Mouse (Mus musculus) embryonic fibroblast, embryonic 13.5 days (primary cell): ENCODE measurements around the gene Zfp819.

ENCODE experiments used
- CTCF ChIP-seq: IDR thresholded peaks from 2 replicates; pipeline ENCODE4 v1.5.1; 2011; ENCODE audit warnings: mild to moderate bottlenecking, control low read depth, low read length, moderate library complexity, borderline replicate concordance; ENCODE audit not compliant: insufficient read depth
- POLR2A ChIP-seq: IDR thresholded peaks from 2 replicates; pipeline ENCODE4 v1.6.1; 2011; ENCODE audit warnings: low read depth, mild to moderate bottlenecking, control low read depth, low read length, moderate library complexity

- no peak for TF ChIP-seq CTCF
- TF ChIP-seq POLR2A: no peak
Measured at GRCm38 (mm10) chr7:43608316-43608824, 1.4 kb downstream of the Zfp819 start.
